Mouse (Mus musculus) neutrophil, adult 5-6 weeks (primary cell): ENCODE data around the gene Nrg3. TPM values are rescaled to one million over a fixed set of nuclear protein-coding genes. Genes with fewer than 3 reads are reported as not detected.

Experiments
- ATAC-seq: fragments of 151-379, 151-347 bp; 2 replicates; pipeline ENCODE4 v1.8.0; 2017; ENCODE audit warnings: mild to moderate bottlenecking, moderate TSS enrichment; ENCODE audit not compliant: insufficient number of reproducible peaks, poor library complexity, low FRiP score, severe bottlenecking; ENCODE audit errors: extremely low read depth
- total RNA-seq: library from RNA; stranded (forward); fragments of 200-1000 nt; gene quantifications from 2 replicates; pipeline ENCODE4 v1.2.3, GENCODE M21; 2017

The Nrg3 gene
- not detected in 2 replicates for total RNA-seq

- no peak for ATAC-seq
These were observed at the start of gene Nrg3 for GRCm38 (mm10) chr14:39472790-39473761. Nrg3 (minus strand) TSS chr14:39473088.

GRCm38 (mm10) chr14:39508956-39509355 lies 36.1 kb upstream of the Nrg3 start:
- ATAC-seq, result no peak

GRCm38 (mm10) chr14:39473771-39474211 lies 903 bp upstream of the Nrg3 start:
- ATAC-seq, result no peak

GRCm38 (mm10) chr14:39472146-39472751 lies 639 bp downstream of the Nrg3 start:
- ATAC-seq, result no peak

- no peak for ATAC-seq
These were observed 1.5 kb downstream of the Nrg3 start for GRCm38 (mm10) chr14:39471236-39471981.

- ATAC-seq, result no peak
These were observed 27.4 kb downstream of the Nrg3 start for GRCm38 (mm10) chr14:39445501-39445900.

GRCm38 (mm10) chr14:39428503-39428902 lies 44.4 kb downstream of the Nrg3 start:
- no peak for ATAC-seq

- no peak for ATAC-seq
These were observed 51.0 kb downstream of the Nrg3 start for GRCm38 (mm10) chr14:39421874-39422273.

- no peak for ATAC-seq
These were observed 59.6 kb downstream of the Nrg3 start for GRCm38 (mm10) chr14:39413270-39413669.

GRCm38 (mm10) chr14:39386845-39387244 lies 86.0 kb downstream of the Nrg3 start:
- ATAC-seq, result no peak

- no peak for ATAC-seq
These were observed 91.6 kb downstream of the Nrg3 start for GRCm38 (mm10) chr14:39381321-39381720.

GRCm38 (mm10) chr14:39373220-39373619 lies 99.7 kb downstream of the Nrg3 start:
- ATAC-seq, result no peak

- ATAC-seq, result no peak
These were observed 116.6 kb downstream of the Nrg3 start for GRCm38 (mm10) chr14:39356251-39356650.

GRCm38 (mm10) chr14:39351979-39352737 lies 120.7 kb downstream of the Nrg3 start:
- ATAC-seq, result no peak

GRCm38 (mm10) chr14:39317424-39318110 lies 155.3 kb downstream of the Nrg3 start:
- no peak for ATAC-seq

- ATAC-seq, result no peak
These were observed 158.8 kb downstream of the Nrg3 start for GRCm38 (mm10) chr14:39314111-39314510.

GRCm38 (mm10) chr14:39265121-39265520 lies 207.8 kb downstream of the Nrg3 start:
- no peak for ATAC-seq

- no peak for ATAC-seq
These were observed 208.5 kb downstream of the Nrg3 start for GRCm38 (mm10) chr14:39264422-39264821.
